Mouse (Mus musculus): ENCODE data around the gene Tgfa. TPM values are rescaled to one million over a fixed set of nuclear protein-coding genes. Genes with fewer than 3 reads are reported as not detected.

Gene Tgfa
- 8.8 and 9.8 TPM in 2 replicates for polyA plus RNA-seq (2012; rRNA removed; ENCODE audit: low replicate concordance)

GRCm38 (mm10) chr6:86194941-86195932, at the start of gene Tgfa:
Gene Tgfa, plus strand, starts transcription at chr6:86195223.

Other genes with a start within 250 kb of the Tgfa start
- 14.1 and 35.9 TPM in 2 replicates for gene Dusp11, start 233.6 kb upstream of the Tgfa start, polyA plus RNA-seq (2012; rRNA removed; ENCODE audit: low replicate concordance)
- not detected in 2 replicates for gene Figla, start 179.1 kb upstream of the Tgfa start, polyA plus RNA-seq (2012; rRNA removed; ENCODE audit: low replicate concordance)
- gene Add2, start 166.5 kb upstream of the Tgfa start, polyA plus RNA-seq (2012; rRNA removed; ENCODE audit: low replicate concordance): 0.07 and 1.6 TPM in 2 replicates
- 11.2 and 22.5 TPM in 2 replicates for gene Fam136a, start 170.4 kb downstream of the Tgfa start, polyA plus RNA-seq (2012; rRNA removed; ENCODE audit: low replicate concordance)
- gene Snrpg, start 176.1 kb downstream of the Tgfa start, polyA plus RNA-seq (2012; rRNA removed; ENCODE audit: low replicate concordance): 14.8 and 19.4 TPM in 2 replicates
- 9.1 and 18.0 TPM in 2 replicates for gene Pcyox1, start 201.9 kb downstream of the Tgfa start, polyA plus RNA-seq (2012; rRNA removed; ENCODE audit: low replicate concordance)
- gene Tia1, start 209.0 kb downstream of the Tgfa start, polyA plus RNA-seq (2012; rRNA removed; ENCODE audit: low replicate concordance): 4.5 and 6.7 TPM in 2 replicates
- 2.9 and 3.0 TPM in 2 replicates for gene Gm44790, start 231.4 kb downstream of the Tgfa start, polyA plus RNA-seq (2012; rRNA removed; ENCODE audit: low replicate concordance)
- gene C87436, start 243.2 kb downstream of the Tgfa start, polyA plus RNA-seq (2012; rRNA removed; ENCODE audit: low replicate concordance): 2.6 and 4.9 TPM in 2 replicates

Measured in duodenum, adult 2 months (tissue).